Mouse (Mus musculus) adrenal gland, adult (tissue): Measurements from ENCODE around the gene Hhat.

Source experiments
- DNase-seq, 2 experiments: peaks; one replicate each; pipeline ENCODE4 v3.0.0; 2022 to 2023; ENCODE audit warnings: low spot score in 1 of 2; ENCODE audit not compliant: inconsistent age in 2 of 2

The Hhat gene

DNA sequence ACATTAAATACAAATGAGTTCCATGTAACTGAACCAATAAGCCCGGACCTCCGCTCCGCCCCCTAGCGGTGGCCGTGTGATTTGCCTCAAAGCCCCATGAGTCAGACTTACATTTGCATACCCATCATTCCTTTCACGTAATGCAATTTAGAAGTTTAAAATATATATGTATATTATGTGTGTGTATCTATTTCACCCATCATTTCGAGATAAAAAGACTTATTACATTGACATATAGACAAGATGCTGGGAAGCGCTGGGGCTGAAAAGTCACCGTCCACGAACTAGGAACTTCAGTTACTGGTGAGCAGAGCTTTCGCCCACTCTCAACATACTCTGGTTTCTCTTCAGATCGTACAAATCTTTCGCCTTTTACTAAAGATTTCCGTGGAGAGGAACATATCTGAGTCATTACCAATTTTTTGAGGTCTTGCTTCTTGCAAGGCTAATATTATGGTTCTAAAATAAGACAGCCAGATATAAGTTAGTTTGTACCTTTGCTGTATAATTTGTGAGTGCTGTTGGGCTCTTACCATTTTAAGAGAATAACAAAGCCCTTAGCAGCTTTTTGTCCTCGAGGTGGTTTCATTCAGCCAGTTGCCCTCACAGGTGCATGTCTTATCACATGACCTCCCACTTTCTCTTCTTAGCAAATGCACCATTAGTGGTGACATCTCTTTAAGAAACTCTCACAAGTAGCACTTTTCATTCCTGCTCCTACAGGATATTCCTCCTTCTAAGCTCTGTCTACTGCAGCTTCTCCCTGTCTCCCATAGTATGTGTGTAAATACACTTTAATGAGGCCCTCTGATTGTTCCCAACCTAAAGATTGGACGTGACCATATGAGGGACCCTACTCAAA lies 25.6 kb downstream of the Hhat start:
- peak; percentile 41 to 86 for DNase-seq

DNA sequence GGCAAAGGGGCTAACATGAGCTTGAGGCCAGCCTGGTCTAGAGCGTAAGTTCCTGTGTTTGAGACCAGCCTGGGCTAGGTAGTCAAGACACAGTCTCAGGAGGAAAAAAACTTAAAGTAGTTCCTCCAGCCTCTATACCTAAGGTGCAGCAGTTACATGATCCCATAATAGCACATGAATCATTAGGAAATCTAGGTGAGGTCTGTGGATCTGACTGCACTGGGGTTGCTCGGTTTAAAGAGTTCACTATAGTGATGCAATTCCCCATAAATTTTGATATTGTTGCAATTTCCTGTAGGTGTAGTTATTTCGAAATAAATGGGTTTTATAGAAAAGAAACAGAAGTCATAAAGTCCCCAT lies 26.2 kb downstream of the Hhat start:
- DNase-seq: no peak

DNA sequence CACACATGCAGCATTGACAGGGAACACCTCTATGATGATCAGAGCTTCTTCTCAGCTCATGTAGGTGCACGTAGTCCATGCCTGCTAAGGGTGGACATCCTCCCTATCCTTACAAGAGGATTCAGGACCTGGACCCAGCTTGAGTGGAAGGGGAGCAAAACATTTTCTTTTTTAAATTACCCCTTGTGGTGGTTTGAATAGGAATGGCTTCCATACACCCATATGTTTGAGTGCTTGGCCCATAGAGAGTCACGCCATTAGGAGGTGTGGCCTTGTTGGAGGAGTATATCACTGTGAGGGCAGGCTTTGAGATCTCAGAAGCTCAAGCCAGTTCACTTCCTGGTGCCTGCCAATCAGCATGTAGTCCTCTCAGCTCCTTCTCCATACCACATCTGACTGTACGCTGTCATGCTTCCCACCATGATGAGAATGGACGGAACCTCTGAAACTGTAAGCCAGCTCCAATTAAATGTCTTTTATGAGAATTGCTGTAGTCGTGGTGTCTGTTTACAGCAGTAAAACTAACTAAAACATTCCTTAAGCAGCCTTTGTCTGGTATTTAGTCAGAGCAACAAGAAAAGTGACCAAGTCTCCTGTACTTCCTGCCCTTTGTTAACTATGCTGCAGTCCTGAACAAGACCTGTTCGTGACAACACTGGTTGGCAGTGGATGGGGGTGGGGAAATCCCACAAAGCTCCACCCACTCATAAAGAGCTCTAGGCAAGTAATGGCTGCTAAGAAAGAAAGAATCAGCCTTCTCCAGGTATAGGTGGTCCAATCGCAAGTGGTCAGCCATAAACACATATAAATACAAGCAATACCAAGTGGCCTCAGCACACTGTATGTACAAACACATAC lies 28.4 kb downstream of the Hhat start:
- DNase-seq: no peak

DNA sequence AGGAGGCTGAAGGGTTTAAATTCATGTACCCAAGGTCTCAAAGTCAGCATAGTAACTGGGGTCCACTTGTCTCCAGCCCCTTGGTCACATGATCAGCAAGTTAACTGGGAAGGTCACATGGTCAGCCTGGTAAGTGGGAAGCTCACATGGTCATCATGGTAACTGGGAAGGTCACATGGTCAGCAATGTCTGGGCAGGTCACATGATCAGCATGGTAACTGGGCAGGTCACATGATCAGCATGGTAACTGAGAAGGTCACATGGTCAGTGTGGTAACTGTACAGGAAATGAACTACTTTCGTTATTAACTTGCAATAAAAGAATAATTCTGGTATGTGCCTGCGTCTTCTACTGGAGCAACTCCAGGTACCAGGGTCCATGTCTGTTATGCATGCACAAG lies 29.1 kb downstream of the Hhat start:
- no peak for DNase-seq

DNA sequence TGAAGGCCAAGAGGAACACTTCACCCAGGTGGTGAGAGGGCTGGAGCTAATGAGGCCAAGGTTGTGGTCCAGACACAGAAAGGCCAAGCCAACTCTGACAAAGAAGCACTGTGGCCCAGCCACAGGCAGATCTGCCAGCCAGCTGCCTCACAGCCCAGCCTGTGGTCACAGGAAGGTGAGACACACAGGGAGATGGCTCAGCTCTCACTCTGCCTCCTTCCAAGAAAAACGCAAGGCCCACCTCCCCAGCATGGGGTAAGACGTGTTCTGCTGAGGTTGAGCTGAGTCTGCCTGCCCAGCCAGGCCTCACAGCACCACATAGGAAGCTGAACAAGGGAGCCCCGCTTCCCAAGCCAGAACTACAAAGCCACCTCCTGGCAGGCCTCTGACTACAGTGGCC lies 34.5 kb downstream of the Hhat start:
- DNase-seq: peak; percentile 18 to 56

DNA sequence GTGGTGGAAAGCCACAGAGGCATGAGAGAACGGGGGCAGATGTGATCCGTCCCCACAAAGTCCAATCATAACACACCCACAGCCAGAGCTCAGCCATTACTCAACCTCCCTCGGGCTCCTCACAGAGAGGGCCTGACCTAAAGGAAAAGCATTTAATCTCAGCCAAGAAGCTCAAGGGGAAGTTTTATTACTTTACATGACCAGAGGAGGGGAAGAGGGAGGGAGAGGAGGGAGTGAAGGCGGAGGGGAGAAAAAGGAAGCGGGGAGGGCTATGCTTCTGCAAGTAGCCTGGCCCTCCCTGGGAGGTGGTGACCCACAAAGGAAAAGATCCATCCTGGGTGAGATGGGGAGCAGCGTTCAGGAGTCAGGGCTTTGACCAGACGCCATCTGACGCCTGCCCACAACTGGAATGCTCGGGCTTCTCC lies 35.0 kb downstream of the Hhat start:
- DNase-seq: peak in 1 of 2 experiments; percentile 48

DNA sequence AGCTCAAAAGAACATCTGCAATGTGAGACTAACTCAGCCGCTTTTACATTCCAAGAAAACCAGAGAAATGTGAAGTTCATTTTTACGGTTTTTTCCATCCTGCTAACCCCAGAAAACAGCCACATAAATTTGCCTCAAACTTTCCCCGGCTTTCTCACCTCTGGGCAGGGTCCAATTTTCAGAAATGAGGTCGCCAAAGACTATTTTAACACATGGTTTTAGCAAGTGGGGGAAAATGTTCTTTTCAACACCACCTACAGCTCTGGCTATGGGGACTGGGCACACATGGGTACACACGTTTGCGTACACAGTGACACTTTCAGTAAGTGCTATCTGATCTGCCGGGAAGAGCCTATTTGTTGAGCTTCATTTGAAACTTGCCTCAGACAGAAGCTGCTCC lies 40.5 kb downstream of the Hhat start:
- no peak for DNase-seq

DNA sequence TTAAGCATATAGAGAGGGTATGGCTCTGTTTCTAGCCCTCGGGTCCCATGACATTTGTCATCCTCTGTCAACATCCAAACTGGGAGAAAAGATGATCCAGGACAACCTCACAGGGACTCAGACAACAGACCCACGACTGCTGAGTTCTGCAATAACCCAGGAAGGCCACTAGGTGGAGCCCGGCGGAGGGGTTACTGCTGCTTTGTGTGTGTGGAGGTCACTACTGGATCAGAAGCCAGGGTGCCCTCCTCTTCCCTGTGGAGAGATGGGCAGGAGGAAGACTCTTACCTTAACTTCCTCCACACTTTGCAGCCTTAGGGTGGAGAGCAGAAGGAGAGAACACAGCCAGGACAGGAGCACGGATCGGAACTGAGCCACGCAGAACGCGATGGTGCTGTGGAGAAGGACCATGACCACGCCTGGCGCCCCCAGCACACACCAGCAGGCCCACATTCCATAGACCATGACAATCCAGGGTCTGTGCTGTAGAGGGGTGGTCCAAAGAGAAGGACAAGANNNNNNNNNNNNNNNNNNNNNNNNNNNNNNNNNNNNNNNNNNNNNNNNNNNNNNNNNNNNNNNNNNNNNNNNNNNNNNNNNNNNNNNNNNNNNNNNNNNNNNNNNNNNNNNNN lies 43.9 kb downstream of the Hhat start:
- peak; percentile 54 to 85 for DNase-seq

DNA sequence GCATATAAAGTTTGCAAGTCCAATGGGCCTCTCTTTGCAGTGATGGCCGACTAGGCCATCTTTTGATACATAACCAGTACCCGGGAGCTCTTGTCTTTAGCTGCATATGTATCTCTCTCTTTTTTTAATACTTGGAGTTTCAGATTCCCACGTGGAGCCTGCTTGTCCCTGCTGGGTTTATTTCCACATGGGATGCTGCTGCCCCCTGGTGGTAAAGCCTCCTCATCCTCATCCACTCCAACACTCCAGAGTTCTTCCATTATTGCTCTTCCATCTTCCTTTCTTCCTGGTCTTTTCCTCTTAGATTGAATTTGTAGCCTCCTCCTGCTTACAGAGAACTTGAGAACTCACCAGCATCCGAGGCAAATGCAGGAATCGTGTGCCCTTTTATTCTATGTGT lies 48.9 kb downstream of the Hhat start:
- DNase-seq: peak; percentile 52 to 81

DNA sequence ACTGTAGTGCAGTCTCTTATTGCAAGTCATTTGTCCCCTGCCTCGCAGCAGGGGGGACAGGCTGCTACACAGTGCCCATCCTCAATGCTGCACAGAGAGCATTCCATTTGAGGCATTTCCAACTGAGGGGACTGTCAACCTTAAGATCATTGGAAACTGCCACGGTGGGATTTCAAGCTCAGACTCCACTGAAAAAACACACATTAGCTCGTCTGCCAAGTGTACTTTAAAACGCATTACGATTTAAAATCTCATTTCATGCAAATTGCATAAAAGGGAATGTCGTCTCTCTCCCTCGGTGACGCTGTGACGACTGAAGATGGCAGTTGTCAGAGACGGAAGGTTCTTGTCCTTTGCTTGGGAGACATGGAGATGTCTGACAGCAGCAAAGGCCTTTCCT lies 50.9 kb downstream of the Hhat start:
- DNase-seq: no peak

DNA sequence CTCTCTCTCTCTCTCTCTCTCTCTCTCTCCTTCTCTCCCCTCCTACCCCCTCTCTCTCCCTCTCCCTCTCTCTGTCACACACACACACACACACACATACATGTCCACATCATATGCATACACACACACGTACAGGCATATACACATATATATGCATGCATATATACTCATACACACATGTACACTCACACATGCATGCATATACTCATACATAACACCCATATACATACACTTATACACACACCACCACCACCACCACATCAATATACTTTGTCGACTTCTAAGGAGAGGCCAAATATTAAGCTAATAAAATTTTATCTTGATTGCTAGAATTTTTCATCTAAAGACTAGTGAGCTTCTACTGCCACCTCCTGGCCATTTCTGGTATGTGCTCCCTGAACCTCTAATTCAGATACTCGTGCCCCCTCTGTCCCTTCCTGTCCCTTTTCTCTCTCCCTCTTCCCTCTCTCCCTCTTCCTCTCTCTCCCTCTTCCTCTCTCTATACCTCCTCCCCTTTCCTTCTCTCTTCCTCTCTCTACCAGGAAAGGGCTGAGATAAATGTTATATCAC lies 59.2 kb downstream of the Hhat start:
- peak; percentile 32 to 82 for DNase-seq

DNA sequence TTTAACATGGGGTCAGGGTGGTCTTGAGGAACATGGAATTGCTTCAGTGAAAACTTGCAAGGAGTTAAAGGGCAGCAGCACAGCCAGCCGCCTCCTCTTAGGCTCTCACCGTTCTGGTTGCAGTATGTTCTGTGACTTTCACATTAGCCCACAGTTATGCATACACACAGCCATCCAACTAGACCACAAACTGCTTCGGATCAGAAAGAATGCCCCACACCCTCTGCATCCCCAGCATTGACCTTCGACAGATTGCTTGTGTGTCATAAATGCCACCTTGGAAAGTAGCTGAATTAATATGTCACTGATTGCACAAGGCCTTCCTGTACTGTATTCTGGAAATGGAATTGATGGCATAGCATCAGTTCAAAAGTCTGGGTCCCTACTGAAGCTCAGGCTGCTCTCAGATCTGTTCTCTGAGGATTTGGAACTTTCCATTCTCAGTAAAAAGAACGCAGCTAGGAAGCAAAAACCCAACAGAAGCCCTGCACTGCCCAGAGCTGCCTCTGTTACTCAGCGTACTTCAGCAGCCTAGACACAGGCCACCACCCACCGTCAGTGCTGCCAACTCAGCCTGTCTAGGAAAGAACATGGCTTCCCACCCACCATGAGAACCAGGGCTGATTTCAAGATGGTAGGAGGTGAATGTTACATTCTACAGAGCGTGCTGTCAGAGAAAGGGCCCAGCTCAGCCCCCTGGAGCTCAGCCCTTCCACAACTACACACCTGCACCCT lies 70.5 kb downstream of the Hhat start:
- DNase-seq: peak in 1 of 2 experiments; percentile 56

DNA sequence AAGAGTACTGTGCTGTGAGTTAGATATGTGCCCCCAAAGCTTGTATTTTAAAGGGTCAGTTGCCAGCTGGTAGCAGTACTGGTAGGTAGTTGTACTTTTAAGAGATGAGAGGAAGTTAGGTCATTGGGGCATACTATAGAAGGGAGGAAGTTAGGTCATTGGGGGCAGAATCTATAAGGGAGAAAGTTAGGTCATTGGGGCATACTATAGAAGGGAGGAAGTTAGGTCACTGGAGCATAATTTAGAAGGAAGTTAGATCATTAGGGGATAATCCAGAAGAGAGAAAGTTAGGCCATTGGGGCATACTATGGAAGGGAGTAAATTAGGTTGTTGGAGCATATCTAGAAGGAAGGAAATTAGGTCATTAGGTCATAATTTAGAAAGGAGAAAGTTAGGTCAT lies 71.9 kb downstream of the Hhat start:
- no peak for DNase-seq

DNA sequence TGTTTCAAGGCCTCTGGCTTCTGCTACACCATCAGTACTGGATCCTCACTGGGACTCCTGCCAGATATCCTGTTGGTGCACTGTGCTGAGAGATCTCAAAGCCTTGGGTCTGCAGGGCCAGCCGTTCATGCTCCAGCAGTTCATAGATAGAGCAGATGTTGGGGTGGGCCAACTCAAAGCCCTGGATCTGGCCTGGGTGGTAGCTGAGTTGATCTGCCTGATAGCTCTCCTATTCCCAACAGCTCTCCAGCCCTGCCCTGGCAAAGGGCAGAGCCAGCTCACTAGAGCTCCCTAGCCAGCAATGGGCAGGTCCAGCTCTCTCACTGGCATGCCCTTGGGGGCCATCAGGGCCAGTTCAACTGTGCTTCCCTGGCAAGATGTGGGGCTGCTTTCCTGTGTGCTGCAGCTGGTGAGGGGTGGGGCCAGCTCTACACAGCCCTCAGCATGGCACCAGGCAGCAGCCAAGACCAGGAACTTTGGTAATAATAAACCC lies 74.6 kb downstream of the Hhat start:
- DNase-seq: peak; percentile 66 to 93

DNA sequence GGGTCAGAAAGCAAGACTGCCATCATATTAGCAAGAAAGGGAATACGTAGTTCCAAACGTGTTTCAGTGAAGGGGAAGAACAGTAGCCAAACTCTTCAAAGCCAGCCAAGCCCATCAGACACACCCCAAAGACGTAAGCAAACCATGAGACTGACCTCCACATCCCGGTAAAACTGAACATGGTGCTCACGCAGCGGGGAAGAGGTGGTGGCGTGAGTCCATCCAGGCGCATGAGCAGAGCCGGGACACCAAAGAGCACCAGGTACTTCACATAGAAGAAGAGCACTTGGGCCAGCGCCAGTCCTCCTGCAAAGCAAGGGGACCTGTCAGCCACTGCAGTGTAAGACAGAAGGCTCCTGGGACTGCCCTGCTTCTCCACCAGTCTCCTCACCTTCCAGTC lies 77.4 kb downstream of the Hhat start:
- no peak for DNase-seq

DNA sequence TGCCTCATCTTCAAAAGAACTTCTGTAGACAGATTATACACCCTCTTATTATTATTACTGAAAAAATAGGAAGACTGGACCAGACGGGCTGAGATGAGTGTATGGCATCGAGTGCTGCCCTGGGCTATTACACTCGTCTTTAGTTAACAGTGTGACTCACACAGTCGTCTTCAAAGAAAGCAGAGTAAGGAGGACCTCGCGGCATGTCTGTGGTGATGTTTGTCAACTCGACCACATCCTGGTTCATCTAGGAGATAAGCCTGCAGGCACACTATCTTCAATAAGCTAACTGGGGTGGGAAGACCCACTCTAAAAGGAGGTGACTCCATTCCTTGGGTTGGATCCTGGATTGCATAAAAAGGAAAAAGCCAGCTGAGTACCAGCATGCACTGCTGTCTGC lies 78.0 kb downstream of the Hhat start:
- DNase-seq: no peak

DNA sequence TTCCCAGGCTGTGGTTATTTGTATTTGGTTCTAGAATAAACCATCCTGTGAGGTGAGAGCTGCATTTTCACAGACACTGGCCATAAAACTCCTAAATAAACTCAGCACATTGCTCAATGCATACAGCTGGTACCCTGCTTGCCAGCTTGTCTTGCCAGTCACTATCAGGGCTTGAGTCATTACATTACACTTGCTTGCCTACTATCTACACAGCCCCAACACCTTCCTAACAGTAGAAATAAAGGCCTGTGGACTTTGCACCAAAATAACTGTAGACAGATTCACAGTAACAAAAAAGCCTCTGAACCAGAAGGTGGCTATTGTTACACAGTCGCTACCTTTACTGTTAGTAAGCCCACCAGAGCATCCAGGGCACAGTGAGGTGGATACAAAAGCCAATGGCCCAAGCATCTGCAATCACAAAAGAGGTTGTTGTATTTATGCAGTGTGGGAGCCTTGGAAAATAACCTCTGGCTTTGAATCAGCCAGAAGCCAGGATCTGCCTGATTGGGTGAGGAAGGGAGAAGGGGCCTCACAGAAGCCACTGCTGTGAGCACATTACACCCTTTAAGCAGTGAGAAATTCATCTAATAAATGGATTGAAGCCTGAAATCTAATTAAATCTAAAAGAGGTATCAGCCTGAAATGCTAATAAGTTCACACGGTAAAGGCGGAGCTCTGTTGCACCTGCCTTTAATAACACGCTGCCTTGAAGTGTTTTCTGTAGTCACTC lies 88.6 kb downstream of the Hhat start:
- DNase-seq: no peak

DNA sequence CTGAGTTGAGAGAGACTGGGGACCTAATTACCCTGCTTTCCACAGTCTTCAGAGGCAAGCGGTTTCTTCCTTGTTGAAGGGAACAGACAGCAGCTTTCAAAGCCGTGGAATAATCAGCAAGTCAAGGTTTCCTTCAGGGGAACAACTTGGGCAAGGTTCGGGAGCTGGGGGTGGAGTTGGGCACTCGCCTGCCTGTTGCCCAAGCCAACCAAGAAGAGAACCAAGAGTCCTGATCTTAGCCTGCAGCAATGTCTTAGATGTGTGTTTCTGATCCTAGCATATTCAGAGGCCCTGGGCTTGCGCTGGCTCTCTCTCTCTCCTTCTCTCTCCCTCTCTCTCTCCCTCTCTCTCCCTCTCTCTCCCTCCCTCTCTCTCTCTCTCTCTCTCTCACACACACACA lies 93.8 kb downstream of the Hhat start:
- peak in 1 of 2 experiments; percentile 41 for DNase-seq

DNA sequence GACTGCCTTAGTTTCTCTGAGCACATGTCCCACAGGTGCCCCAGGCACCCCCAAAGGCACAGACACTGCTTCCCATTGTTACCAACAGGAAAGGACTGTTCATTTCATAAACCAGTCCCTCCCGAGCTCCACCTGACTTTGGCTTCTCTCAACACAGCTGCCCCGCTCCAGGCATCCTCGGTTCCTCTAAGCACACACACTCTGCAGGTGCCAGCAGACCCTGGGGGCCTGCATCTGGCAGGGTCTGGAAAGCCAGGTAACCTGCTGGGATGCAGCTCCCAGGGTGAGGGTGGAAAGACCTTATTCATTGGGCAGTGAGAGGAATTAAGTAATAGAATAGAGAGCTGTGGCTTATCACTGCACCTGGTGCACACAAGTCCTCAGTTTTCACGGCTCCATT lies 107.4 kb downstream of the Hhat start:
- DNase-seq: no peak

DNA sequence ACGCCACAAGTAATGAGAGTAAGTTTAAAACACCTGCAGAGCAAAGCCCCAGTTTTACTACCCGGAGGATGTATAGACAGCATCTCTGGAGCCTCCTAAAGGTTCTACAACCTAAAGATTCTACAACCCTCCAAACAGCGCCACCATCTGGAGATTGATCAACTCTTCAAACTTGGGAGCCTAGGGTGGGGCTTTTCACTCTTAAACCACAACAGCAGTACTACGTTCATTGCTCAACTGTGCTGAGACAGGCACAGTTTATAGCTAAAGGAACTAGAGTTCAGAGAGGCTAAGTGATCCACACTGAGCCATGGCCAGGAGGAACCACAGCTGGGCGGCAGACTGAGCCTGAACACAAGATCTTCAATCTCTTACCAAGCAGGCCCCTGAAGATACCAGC lies 107.9 kb downstream of the Hhat start:
- no peak for DNase-seq
